Mouse (Mus musculus): ENCODE measurements around the gene Slc12a8.

DNA sequence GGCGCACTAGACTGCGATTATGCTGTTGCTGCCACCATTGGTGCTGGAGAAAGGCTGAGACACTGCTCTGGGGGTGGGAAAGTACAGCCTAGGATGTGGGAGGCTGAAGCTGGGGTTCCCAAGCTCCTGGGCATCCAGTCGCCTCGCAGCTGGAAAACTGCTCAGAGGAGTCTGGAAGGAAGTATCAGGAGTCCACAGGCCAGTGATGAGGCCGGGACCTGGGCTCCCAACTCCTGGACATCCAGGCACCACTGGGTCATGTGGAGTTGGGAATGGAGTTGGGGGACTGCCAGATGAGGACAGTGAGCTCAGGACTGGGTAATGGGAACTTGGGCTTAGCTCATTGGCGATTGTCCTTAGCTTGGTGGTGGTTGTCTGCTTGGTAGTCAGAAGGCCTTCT is 136.0 kb downstream of the Slc12a8 start:
- TF ChIP-seq POLR2A (IDR thresholded peaks at IDR 0.05; ENCODE audit: low read depth, low read length) (no peak), IRF4 (IDR thresholded peaks at IDR 0.05; ENCODE audit: low read depth, low read length) (no peak), CTCF (conservative IDR thresholded peaks at IDR 0.05 in 1 of 2, IDR thresholded peaks at IDR 0.05 in 1 of 2; ENCODE audit: low read depth in 2 of 2, low read length in 2 of 2) (no peak), ZNF384 (IDR thresholded peaks at IDR 0.05; ENCODE audit: low read depth, low read length) (no peak)
